Mouse (Mus musculus) T-helper 2 cell (primary cell): ENCODE data around the gene Piga.

Experiments used
- in situ Hi-C: fragments of 300-600 bp; cut with MboI, MseI; formaldehyde crosslinking; loops from one replicate; pipeline ENCODE4 v1.15.1; 2025; ENCODE audit warnings: high pct_unique_total_duplicates

Gene Piga

DNA sequence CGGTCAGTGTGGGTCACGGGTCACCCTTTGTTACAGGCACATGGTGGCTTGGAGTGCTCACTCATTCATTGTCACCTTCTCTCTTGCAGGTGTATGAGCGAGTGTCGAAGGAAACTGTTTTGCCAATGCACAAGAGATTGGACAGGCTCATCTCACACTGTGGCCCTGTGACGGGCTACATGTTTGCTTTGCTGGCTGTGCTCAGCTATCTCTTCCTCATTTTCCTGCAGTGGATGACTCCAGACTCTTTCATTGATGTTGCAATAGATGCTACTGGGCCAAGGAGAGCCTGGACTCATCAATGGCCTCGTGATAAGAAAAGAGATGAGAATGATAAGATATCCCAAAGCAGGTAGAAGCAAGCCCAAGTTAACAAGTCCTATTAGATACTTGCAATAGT is 12.0 kb downstream of the Piga start:
- in situ Hi-C loops = loop anchor here (10.0 kb wide), 1 partner anchor 553 kb away; the partner anchor contains the start of genes Fancb and Mospd2

DNA sequence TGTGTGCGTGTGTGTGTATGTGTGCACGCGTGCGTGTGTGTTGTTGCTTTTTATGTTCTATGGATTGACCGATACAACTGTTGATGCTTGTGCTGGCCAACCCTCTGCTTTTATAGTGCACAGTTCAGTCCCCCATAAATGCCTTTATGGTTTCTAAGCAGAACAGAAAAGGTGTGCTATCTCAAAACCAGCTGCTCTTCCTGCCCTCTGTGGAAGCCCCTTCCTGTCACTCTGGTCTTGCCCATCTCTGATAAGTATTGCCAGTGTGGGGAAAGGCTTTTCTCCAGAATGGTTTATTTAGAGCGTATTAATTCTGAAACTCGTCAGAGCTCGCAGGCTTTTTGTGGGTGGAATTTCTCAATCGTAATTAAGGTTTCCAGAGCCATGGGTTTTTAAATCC is 13.1 kb downstream of the Piga start:
- in situ Hi-C loops = loop anchor here (10.0 kb wide), 1 partner anchor 552 kb away; the partner anchor contains the start of genes Fancb and Mospd2

DNA sequence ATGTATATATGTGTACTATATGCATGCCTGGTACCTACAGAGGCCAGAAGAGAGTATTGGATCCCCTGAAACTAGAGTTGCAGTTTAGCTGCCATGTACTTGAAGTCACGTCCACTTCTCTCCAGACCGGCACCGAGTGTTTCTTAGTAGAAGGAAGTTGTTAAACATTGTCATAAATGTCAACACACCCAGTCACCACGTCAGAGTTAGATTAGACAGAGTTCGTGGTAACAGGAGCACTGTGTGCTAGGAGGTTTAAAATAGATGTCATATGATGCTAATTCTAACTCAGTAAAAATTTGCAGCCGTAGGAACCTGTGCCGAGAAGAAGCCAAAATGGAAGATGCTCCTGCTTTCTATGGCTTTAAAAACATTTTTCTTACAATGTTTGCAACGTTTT is 17.1 kb downstream of the Piga start, which contains the start of gene Asb11:
Gene Asb11 (plus strand): TSS at position 286 of the 400 bp plus-strand sequence.
- in situ Hi-C loops = loop anchor here (10.0 kb wide), 1 partner anchor 548 kb away; the partner anchor contains the start of genes Fancb and Mospd2

DNA sequence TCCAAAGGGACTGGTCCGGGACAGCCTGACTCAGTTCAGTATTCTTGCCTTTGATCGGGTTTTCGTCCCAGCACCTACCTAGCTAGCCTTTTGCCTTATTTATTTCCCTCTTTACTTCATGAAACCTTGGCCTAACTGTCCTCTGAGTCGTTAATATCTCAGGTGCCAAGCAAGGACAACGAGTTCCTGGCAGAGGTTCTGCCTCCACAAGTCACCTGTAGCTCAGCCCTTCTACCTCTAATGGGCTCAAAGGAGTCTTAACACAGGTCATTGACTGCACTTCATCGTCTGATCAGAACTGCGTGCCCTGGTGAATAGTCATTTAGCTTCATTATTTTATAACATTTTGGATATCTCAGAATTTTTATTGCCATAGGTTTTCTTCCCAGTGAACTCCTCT is 19.9 kb downstream of the Piga start:
- in situ Hi-C loops = loop anchor here (10.0 kb wide), 1 partner anchor 545 kb away; the partner anchor contains the start of genes Fancb and Mospd2

DNA sequence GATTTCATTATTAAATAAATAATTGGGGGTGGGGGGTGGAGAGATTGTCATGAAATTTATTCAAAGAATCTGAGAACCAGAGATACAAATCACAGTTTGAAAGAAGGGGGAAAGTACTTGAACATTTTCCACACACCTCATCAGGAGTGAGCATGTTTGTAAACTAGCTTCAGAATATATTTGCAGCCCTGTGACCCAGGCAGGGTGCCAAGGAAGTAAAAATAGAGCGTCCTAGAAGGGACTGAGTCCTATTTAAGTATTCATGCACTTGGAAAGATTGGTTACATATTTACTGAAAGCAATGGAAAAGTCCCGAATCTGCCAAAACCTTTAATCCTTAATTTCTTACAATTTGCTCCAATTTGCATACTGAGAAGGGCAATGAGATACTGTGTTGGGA is 20.6 kb downstream of the Piga start:
- in situ Hi-C loops = loop anchor here (10.0 kb wide), 1 partner anchor 255 kb away; no protein-coding TSS in a partner anchor

DNA sequence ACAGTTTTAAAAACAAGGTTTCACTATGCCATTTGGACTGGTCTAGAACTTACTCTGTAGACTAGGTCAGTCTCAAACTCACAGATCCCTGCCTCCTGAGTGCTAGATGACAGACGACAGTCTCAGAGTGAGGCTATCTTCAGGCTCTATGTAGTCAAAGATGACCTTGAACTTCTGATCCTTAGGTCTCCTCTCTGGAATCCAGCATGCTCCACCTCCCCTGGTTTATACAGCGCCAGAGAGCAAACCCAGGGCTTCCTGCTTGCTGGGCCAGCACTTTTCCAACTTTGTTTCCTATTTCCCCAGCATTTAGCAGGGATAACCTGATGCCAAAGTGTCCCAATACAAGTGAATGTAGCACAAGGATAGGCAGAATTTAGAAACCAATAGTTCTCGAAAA is 21.1 kb downstream of the Piga start:
- in situ Hi-C loops = loop anchor here (10.0 kb wide), 1 partner anchor 256 kb away; no protein-coding TSS in a partner anchor

DNA sequence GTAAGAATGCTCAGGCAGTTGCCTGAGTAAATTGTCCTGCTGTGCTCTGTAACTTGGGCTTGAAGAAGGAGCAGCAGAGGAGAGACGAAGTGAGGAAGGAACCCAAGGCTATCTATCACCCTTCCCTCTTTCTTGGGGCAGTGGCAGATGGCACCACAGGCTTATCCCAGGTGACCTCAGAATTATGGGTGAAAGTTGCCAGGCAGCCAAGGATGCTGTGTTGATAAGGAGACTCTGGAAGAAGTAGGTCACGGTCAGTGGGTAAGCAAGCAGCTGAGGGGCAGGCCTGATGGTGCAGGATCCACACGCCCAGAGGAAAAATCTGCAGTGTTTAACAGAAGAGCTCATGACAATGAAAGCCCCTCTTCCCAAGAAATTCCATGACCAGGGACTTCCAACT is 21.7 kb downstream of the Piga start:
- in situ Hi-C loops = loop anchor here (10.0 kb wide), 1 partner anchor 257 kb away; no protein-coding TSS in a partner anchor

DNA sequence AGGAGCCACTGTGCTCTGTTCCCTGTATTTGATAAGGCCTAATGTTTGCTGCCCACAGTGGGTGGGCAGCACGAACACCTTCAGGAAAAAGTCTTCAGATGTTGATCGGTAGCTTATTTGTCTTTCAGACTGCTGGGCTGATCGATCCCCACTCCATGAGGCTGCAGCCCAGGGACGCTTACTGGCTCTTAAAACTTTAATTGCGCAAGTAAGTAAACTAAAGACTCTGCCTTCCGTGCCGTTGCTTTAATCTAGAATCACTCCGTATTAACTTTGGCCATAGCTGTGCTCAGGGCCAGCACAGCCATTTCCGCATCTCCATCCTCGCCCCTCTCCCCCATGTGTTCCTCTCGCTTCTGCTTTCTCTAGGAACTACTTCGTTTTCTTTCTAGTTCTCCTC is 26.0 kb downstream of the Piga start:
- in situ Hi-C loops = loop anchor here (10.0 kb wide), 1 partner anchor 261 kb away; no protein-coding TSS in a partner anchor

DNA sequence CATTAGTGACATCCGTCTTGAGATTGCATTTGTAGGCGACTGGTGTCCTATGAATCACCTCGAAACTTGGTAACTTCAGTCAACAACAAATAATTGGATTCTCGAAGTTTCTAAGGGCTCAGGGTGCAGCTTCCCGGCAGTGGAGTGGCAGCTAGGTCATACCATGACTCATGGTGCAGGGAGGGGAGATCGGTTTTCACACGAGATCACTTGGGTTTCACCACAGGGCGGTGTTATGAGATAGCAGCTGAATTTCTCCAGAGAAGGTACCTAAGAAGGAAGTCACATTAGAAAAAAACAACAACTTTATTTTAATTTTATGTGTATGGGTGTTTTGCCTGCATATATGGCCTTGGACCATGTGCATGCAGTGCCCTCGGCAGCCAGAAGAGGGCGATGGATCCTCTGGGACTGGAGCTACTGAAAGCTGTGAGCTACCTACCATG is 26.5 kb downstream of the Piga start:
- in situ Hi-C loops = loop anchor here (10.0 kb wide), 1 partner anchor 261 kb away; no protein-coding TSS in a partner anchor

DNA sequence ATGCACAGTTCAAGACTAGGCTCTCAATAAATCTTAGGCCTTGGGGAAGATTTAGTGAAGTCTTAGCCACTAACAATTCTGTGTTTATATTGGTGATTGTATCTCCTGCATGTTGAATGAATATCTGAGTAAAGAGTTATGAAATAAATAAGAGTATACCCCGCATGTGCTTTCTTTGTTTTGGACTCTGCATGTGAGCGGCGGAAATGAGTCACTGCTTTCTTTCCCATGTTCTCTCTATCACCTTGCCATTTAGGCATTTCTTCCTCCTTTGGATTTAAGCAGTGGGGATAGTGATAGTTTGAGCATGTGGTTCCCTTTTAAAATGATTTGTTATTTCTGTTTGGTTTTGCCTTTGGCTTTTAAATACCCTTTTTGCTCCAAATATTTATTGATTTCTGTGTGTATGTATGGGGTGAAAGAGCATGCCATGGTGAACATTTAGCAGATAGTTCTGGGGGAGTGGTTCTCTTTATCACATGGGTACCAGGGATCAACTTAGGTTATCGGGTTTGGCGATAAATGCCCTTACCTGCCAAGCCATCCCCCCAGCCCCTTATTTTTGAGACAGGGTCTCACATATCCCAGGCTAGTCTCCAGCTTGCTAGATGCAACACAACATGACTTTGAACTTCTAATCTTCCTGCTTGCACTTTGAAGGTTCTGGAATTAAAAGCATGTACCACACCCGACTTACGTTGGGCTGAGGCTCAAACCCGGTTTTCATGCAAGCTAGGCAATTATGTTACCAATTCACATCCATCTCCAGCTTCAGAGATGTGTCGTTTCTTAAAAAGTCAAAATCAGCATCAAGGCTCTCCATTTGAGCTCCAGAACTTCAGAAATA is 27.5 kb downstream of the Piga start:
- in situ Hi-C loops = loop anchor here (10.0 kb wide), 1 partner anchor 262 kb away; no protein-coding TSS in a partner anchor

DNA sequence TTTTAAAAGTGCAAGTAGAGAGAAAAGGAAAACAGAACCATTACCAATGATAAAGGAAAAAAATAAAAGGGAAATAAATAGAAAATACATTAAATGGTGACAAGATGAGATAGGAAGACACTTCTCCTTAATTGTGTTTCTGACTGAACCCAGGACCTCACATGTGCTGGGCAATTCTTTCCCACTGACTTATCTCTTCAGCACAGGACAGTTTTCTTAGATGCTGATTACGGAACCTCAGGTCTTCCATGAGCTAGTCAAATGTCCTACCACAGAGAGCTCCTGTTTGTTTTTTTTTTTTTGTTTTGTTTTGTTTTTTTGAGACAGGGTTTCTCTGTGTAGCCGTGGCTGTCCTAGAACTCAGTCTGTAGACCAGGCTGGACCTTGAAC is 28.1 kb downstream of the Piga start:
- in situ Hi-C loops = loop anchor here (10.0 kb wide), 1 partner anchor 263 kb away; no protein-coding TSS in a partner anchor

DNA sequence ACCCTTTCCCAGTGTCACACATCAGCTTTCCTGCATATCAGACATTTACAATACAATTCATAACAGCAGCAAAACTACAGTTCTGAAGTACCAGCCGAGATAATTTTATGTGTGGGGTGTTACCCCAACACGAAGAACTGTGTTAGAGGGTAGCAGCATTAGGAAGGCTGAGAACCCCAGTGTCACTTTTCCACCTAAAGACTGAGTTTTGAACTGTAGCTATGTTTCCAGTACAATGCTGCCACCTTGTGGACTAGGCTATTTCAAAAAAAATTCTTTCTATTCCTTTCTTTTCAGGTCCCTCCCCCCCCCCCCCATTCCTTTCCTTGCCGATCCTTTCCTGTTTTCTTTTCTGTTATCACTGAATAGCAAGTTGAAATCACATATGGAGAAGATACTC is 29.6 kb downstream of the Piga start:
- in situ Hi-C loops = loop anchor here (10.0 kb wide), 1 partner anchor 264 kb away; no protein-coding TSS in a partner anchor

DNA sequence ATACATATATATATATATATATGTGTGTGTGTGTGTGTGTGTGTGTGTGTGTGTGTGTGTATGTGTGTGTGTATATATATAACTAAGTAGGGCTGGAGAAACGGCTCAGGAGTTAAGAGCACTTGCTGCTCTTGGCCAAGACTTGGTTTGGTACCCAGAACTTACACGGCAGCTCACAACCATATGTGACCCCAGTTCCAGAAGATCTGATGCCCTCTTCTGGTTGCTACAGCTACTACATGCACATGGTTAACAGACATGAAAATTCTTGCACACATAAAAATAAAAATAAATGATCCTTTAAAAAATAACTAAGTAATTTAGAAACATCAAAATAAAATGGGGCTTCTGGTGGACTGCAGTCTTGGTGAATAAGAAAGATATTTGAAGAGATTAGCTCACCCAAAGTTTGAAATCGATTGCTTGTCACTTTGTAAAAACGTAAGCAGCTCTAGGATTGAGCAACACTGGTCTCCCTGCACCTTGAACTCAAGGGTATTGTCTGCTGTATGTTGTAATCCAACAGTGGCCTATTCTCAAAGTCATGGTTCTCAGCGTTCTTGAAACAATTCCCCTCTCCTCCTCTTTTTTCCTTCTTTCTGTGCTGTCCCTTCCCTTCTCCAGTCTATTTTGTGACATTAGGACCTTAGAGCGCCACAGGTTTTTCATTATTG is 39.8 kb downstream of the Piga start:
- in situ Hi-C loops = no loop called here
